Mouse (Mus musculus): ENCODE results near the gene Pgm2.

GRCm38 (mm10) chr5:64107596-64108289 lies 15.0 kb downstream of the Pgm2 start:
- TF ChIP-seq CTCF (conservative IDR thresholded peaks at IDR 0.05; ENCODE audit: insufficient read depth, insufficient read length, low read depth, low read length) (no peak), POLR2A (IDR thresholded peaks at IDR 0.05; ENCODE audit: low read depth, low read length) (no peak)
